Mouse (Mus musculus): ENCODE data around the gene Tmem200a. TPM values are rescaled to one million over a fixed set of nuclear protein-coding genes. Genes with fewer than 3 reads are reported as not detected.

Gene Tmem200a
- 10 to 100 TPM; 16.2 to 23.9 TPM for total RNA-seq (2021)

GRCm38 (mm10) chr10:26078521-26079142 is at the start of gene Tmem200a:
Gene Tmem200a (minus strand): TSS chr10:26079052.
- DNase-seq (ENCODE audit: low spot score in 2 of 2), result peak; percentile 79 to 80
- intact Hi-C loops (cut with DNase I), result loop anchor here (2.0 to 5.0 kb wide), 3 partner anchors 381 to 541 kb away; partner anchors contain the start of gene Smlr1

- intact Hi-C loops (cut with DNase I), result no loop called here
- DNase-seq (ENCODE audit: low spot score in 2 of 2), result no peak
Measured at GRCm38 (mm10) chr10:26119822-26120183, 41.0 kb upstream of the Tmem200a start.

GRCm38 (mm10) chr10:26119067-26119821 is 40.4 kb upstream of the Tmem200a start:
- intact Hi-C loops (cut with DNase I), result no loop called here
- peak in 1 of 2 experiments; percentile 40 for DNase-seq (ENCODE audit: low spot score in 2 of 2)

GRCm38 (mm10) chr10:26114409-26114808 is 35.6 kb upstream of the Tmem200a start:
- intact Hi-C loops (cut with DNase I), result no loop called here
- DNase-seq (ENCODE audit: low spot score in 2 of 2), result peak in 1 of 2 experiments; percentile 41

- DNase-seq (ENCODE audit: low spot score in 2 of 2), result no peak
- intact Hi-C loops (cut with DNase I), result no loop called here
Measured at GRCm38 (mm10) chr10:26103330-26103982, 24.6 kb upstream of the Tmem200a start.

- intact Hi-C loops (cut with DNase I), result no loop called here
- DNase-seq (ENCODE audit: low spot score in 2 of 2), result no peak
Measured at GRCm38 (mm10) chr10:26082081-26082480, 3.2 kb upstream of the Tmem200a start.

GRCm38 (mm10) chr10:26079678-26080077 is 826 bp upstream of the Tmem200a start:
- no peak for DNase-seq (ENCODE audit: low spot score in 2 of 2)
- intact Hi-C loops (cut with DNase I), result loop anchor here (2.0 to 5.0 kb wide), 3 partner anchors 382 to 542 kb away; partner anchors contain the start of gene Smlr1

- intact Hi-C loops (cut with DNase I), result loop anchor here (2.0 to 5.0 kb wide), 3 partner anchors 381 to 541 kb away; partner anchors contain the start of gene Smlr1
- DNase-seq (ENCODE audit: low spot score in 2 of 2), result peak; percentile 30 to 32
Measured at GRCm38 (mm10) chr10:26077671-26078481, 976 bp downstream of the Tmem200a start, which contains the start of gene Gm9767. Gene Gm9767 (plus strand): TSS chr10:26078255.

GRCm38 (mm10) chr10:26076949-26077348 is 1.9 kb downstream of the Tmem200a start:
- intact Hi-C loops (cut with DNase I), result loop anchor here (5.0 kb wide), 2 partner anchors 380 to 540 kb away; partner anchors contain the start of gene Smlr1
- no peak for DNase-seq (ENCODE audit: low spot score in 2 of 2)

GRCm38 (mm10) chr10:26071986-26072385 is 6.9 kb downstream of the Tmem200a start:
- DNase-seq (ENCODE audit: low spot score in 2 of 2), result no peak
- intact Hi-C loops (cut with DNase I), result no loop called here

GRCm38 (mm10) chr10:26063071-26063470 is 15.8 kb downstream of the Tmem200a start:
- DNase-seq (ENCODE audit: low spot score in 2 of 2), result no peak
- intact Hi-C loops (cut with DNase I), result no loop called here

GRCm38 (mm10) chr10:26059662-26060307 is 19.1 kb downstream of the Tmem200a start:
- intact Hi-C loops (cut with DNase I), result loop anchor here (2.0 kb wide), 1 partner anchor 25 kb away; no protein-coding TSS in a partner anchor
- peak; percentile 42 to 77 for DNase-seq (ENCODE audit: low spot score in 2 of 2)

- intact Hi-C loops (cut with DNase I), result no loop called here
- no peak for DNase-seq (ENCODE audit: low spot score in 2 of 2)
Measured at GRCm38 (mm10) chr10:26051177-26051576, 27.7 kb downstream of the Tmem200a start.

GRCm38 (mm10) chr10:26034931-26035330 is 43.9 kb downstream of the Tmem200a start:
- peak; percentile 69 to 96 for DNase-seq (ENCODE audit: low spot score in 2 of 2)
- intact Hi-C loops (cut with DNase I), result loop anchor here (1.0 to 2.0 kb wide), 2 partner anchors 26 to 40 kb away; no protein-coding TSS in a partner anchor

- intact Hi-C loops (cut with DNase I), result no loop called here
Measured at GRCm38 (mm10) chr10:26018740-26019139, 60.1 kb downstream of the Tmem200a start.

GRCm38 (mm10) chr10:26014298-26014697 is 64.6 kb downstream of the Tmem200a start:
- DNase-seq (ENCODE audit: low spot score in 2 of 2), result no peak
- intact Hi-C loops (cut with DNase I), result no loop called here

More at GRCm38 (mm10) chr10:26018740-26019139, 60.1 kb downstream of the Tmem200a start:
- no peak for DNase-seq (ENCODE audit: low spot score in 2 of 2)

GRCm38 (mm10) chr10:26008948-26009347 is 69.9 kb downstream of the Tmem200a start:
- peak; percentile 19 to 66 for DNase-seq (ENCODE audit: low spot score in 2 of 2)
- intact Hi-C loops (cut with DNase I), result no loop called here

- intact Hi-C loops (cut with DNase I), result no loop called here
- DNase-seq (ENCODE audit: low spot score in 2 of 2), result no peak
Measured at GRCm38 (mm10) chr10:26005471-26005870, 73.4 kb downstream of the Tmem200a start.

- DNase-seq (ENCODE audit: low spot score in 2 of 2), result no peak
Measured at GRCm38 (mm10) chr10:26000893-26001292, 78.0 kb downstream of the Tmem200a start.

More at GRCm38 (mm10) chr10:26000893-26001292, 78.0 kb downstream of the Tmem200a start:
- intact Hi-C loops (cut with DNase I), result no loop called here
